Mouse (Mus musculus) ES-Bruce4 (cell line): Measurements from ENCODE around the gene Plg.

Experiments used
- CTCF ChIP-seq: IDR thresholded peaks from one replicate; pipeline ENCODE4 v1.8.1; 2011; ENCODE audit warnings: low read depth, low read length
- EP300 ChIP-seq: IDR thresholded peaks from 2 replicates; pipeline ENCODE4 v1.6.1; 2011; ENCODE audit warnings: low read depth, low read length; ENCODE audit not compliant: insufficient read depth
- POLR2A ChIP-seq: IDR thresholded peaks from one replicate; pipeline ENCODE4 v1.8.1; 2011; ENCODE audit warnings: low read length; ENCODE audit not compliant: insufficient read depth

- TF ChIP-seq CTCF (no peak), POLR2A (no peak), EP300 (no peak)
Observed at GRCm38 (mm10) chr17:12380287-12380686, 1.9 kb downstream of the Plg start.
